Mouse (Mus musculus) right cerebral cortex, adult 2 months (tissue): ENCODE data around the gene Ly75.

Experiments used
- DNase-seq, 2 experiments: peaks; one replicate each; pipeline ENCODE4 v3.0.0; 2021 to 2022; ENCODE audit warnings: low spot score in 2 of 2

The Ly75 gene

DNA sequence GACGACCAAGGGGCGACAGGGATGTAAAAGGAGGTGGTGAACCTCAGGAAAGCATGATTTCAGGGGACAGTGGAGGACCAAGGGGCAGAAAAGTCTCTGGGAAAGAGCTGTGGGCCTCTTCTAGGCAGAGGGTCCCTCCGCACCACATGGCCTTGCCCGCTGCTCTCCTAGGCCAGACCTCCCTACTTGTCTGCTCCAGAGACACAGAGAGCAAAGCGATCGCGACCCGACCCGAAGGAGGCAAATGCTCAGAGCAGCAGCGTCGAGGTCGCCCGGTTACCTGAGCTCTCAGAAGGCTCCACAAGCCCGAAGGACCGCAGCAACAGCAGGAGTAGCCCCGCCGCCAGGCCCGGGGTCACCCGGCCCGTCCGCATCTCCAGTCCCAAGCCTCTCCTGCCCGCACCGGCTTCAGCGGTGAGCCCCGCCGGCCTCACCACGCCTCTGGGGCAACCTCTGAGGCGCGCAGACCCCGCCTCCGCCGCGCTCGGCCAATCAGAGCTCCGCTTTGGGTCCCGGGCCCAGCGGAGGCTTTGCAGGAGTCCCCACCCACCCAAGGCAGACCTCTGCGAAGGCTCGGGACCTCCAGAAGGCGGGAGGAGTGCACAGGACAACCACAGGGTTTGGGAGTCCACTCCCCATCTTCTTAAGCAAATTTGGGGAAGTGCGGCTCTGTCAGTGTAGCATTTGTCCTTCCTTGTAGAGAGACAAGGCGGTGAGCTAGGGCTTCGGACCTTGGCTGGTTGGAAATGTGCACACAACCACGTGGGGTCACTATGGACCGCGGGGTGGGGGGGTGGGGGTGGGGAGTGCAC, at the start of gene Ly75:
Ly75 (minus strand) TSS at position 446 of the 812 bp plus-strand sequence.
- DNase-seq, result peak; percentile 41 to 53

DNA sequence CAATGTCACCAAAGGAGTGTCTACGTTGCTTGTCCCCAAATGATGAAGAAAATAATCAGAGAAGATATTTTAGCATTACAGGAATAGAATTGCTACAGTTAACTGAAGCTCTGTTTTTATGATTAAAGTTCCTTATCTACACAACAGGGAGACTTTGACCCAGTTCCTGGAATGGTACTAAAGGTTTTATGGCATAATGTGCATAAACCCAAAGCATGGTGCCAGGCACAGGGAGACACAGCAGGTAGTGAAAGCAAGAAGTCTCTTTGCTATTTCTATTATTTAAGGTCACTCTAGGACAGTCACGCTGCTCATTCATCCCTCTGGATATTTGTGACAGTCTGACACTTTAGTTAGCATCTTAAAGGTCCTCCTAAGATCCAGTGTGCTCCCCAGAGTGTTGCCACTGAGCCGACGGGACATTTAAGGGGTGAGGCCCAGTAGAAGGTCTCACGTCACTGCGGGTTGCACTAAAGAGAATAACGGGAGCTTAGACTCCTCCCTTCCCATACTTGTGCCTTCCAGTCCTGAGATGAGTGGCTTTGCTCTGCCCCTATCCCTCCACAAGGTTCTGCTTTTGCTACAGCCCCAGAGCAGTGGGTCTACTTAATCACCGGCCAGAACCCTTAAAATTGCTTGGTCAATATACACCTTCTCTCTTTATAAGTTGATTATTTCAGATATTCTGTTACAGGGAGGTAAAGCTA, 47.4 kb upstream of the Ly75 start:
- no peak for DNase-seq

DNA sequence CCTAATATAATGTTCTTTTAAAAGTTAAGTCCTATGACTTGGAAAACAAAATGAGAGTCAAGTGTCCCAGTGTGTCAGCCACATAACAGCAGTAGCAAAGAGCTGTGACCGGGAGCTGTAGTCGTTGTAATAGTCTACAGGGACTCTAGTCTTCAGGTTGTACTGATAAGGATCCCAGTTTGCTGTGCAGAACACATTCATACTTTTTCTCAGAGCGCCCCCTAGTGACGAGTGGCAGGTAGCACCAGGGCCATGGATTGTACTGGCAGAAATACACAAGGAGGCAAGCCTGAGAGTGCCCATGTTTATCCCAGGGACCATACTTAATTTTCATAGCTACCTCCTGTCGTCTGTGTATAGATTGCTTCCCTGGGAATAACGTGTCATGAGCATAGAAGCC, 35.0 kb upstream of the Ly75 start:
- DNase-seq, result peak; percentile 78 to 85

DNA sequence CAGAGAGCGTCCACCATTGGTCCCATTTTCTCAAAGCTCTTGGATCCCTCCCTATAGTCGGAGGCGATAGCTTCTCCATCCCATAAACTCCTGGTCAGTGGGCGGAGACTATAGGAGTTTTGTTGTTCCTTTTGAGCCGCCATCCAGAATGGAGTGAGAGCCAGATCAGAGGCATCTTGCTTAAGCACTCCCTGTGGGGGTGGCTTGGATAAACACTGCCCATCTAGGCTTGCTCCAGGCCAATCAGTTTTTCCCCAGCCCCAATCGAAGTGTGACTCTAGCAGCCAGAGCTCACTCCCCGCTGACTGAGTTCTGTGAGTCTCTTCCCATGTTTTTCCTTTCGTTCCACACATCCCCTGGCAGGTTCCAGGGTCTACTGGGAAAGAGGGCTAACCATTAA, 31.2 kb upstream of the Ly75 start:
- DNase-seq, result no peak

DNA sequence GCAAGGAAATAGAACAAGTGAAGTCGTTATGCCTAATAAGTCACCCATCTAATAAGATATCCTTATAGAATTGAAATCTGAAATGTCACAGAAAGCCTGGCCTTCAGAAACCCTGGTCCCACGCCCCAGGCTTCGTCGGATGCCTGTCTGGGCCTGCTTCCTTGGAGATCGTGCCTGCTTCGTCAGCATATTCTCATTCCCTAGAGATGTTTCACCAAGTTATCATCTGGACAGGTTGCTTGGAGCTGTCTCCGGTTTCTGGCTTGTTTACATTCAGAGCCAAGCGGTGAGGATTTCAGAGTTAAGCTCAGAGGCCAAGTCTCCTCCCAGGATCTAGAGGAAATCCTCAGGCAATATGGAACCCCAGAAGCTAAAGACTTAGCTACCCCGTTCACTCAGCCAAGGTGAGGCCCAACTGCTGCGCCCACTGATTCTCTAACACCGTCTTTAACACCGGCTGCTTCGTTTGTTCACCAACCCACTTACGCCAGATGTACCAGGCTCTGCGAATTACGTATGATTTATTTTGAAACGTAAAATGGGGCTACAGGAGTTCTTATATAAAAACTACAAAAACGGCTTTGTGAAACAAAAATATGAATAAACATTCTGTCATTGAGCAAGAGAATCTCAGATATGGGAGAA, 30.0 kb upstream of the Ly75 start:
- peak; percentile 38 to 40 for DNase-seq

DNA sequence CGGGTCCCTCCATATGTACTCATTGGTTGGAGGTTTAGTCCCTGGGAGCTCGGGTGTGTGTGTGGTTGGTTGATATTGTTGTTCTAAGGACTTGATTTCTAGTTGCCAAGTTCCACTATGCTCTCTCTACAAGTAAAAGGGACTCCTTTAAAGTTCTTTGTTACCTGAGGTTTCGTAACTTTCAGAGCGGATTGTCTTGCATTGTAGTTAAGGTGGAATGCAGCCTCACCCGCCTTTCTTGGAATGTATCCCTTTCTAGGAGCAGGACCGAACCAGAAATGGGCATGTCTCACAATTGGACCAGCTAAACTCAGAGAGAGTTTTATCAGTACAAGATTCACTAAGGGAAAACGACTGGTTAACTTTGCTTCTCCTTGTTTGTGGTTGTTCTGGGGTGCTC, 28.1 kb upstream of the Ly75 start:
- no peak for DNase-seq

DNA sequence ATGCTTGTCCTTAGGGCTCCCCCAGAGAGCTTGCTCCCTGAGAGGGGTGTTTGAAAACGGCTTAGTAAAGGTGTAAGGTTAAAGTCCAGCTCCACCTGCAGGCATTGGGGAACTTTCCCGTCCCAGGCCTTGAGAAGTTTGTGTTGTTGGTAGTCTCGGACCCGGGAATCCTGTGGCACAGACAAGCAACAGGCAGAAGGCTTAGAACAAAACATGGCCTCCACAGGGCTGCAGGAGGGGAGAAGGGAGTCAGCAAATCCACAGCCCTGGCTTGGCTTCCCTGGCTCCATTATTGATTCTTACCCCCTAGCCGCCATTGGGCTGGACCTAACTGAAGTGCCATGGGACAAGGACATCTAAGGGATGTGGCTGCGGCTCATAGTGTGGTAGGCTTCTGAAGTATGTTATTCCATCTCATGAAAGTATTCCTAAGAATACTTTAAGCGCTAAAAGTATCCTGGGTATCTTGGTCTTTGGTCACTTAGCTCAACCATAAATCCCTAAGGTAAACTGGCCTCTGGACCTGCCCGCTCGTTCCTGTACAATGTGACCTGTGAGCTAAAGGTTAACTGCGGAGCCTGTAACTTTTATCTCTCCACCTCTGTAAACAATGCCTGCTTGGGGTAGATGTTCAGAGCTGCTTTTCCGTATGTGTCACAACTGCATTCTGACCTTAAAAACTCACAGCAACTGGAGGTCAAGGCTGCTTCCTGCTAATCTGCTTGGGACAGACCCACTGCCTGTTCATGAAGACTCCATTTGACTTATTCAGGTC, 27.1 kb upstream of the Ly75 start:
- DNase-seq, result no peak

DNA sequence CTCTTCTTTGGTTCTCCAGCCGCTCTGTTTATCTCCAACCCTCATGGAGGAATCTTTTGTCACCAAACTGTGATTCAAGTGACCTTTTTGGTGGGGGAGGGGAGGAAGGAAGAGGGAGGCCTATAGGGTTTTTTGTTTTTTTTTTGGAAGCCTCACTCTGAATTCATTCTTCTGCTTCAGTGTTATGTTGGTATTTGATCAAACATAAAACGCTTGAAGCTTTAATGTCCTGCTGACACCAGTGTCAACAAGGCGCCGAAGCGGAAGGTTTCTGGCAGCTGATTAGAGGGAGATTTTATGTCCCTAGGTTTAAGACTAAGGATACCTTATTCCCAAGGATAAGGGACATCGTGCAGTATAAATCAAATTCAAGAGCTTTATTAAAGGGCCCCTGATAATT, 26.1 kb upstream of the Ly75 start:
- DNase-seq, result no peak

DNA sequence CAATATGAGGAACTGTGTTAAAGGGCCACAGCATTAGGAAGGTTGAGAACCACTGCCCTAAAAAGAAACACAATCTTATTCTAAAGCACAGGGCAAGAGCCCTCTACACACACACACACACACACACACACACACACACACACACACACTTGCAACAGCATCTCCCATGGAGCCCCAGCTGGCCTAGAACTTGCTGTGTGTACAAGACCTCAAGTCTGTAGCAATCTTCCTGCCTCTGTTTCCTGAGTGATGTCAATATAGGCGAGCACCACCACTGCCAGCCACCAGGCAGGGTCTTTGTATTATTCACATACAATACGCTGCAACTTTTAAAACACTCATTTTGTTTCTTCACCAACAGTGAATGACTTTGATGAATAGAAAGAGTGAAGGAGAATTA, 24.3 kb upstream of the Ly75 start:
- no peak for DNase-seq

DNA sequence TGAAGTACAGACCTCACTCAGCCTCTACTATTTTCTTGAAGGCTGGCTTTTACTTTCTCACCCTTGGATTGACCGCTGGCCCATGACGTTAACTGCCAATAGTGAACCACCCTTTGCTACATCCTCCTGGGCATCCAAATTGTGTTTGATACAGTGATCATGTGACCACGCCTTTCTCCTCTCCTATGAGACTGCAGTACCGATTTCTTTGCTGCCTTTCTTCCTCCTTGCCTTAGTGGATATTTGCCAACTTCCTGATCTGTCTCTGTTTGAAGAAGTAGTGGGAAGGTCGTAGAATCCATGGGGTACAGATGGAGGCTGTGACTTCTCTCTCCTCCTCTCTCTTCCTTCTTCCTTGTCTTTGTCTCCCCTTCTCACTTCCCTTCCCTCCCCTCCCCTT, 22.3 kb upstream of the Ly75 start:
- DNase-seq, result no peak

DNA sequence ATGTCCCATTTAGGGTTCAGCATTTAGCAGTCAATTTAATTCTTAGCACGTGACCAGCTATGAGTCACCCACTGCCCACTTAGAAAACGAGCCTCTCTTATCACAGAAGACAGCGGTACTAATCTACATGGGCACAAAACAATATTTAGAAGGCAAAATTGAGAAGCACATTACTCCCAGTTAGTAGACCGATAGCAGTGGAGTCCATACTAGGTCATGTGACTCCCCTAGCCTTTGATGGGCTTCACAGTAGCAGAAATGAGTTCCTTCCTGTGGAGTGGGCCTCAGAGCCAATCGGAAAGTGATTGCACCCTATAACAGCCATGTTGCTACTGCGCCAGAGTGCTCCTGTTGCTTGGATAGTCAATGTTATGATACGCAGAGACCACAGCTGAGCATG, 21.7 kb upstream of the Ly75 start:
- no peak for DNase-seq

DNA sequence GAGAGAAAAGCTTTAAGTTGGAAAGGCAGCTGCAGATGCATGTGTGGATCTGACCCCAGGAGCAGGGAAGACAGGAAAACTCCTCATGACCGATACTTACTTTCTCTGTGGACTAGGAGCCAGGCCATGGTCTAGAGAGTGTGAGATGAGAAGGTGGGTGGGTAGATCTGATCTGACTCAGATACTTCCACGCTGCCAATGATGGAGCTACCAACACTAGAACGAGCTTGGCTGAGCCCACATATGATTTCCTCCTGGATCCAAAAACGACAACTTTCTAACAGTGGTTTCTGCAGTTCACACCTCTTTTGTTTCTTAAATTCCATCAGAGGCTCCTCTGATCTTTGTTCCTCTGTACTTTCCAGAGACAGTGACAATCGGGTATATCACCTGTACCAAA, 18.6 kb upstream of the Ly75 start:
- peak; percentile 12 to 19 for DNase-seq

DNA sequence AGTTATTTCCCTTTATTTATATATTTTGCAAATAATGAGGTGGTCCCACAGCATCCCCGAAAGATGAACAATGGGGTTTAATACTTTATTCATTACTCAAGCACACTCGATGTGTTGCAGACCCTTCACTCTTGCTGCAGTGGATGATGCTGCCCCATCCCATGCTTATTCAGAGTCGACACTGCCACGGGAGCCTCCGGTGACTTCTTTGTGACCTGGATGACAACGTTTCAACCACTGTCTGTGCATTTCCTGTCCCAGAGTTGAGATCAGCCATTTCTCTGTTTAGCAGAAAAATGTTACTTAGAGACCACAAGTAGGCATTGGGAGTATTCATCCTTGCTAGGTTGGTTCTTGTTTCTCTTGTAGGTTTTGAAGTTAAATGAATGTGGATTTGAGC, 10.7 kb upstream of the Ly75 start:
- DNase-seq, result no peak

DNA sequence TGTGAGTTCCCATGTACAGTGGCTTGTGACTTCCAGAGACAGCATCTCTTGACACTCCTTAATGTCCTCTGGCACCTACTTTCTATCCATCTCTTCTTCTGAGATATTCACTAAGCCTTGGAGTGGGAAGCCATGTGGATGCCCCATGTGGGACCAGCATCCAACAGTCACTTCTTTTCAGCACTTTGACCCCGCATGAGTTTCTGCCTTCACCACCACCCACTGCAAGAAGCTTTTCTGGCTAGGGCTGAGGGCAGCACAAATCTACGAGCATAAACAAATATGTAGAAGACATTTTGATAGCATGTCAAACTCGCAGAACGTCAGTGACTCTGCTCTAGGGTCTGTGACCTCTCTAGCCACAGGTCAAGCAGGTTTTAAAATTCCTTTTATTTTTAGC, 9.2 kb upstream of the Ly75 start:
- DNase-seq, result no peak

DNA sequence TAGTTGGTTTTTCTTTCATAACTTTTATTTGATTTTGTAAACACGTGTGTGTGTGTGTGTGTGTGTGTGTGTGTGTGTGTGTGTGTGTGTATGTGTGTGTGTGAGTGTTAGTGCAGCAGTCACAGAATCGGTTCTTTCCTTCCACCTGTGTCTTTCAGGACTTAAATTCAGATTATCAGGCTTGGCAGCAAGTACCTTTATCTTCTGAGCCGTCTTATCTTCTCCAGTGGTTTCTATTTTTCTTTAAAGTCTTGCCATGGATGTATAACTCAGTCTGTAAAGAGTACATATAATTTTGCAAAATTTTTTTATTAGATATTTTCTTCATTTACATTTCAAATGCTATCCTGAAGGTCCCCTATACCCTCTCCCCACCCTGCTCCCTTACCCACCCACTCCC, 4.3 kb upstream of the Ly75 start:
- DNase-seq, result no peak

DNA sequence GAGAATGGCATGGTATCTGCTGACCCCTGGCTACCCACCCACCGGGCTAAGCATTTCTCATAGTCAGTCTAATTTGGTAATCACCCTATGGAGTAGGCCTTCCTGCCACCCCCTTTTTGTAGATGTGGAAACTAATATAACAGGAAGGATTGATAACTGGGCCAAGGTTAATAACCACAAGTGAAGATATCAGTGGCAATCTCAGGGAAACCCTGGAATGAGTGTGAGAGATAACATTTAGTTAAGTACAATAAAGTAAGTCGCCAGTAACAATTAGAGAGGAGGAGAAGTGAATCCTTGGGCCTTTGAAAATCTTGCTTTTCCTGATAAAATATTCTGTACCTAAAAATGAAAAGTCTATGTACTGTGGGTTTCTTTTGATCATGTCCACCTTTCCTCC, 3.7 kb upstream of the Ly75 start:
- DNase-seq, result no peak

DNA sequence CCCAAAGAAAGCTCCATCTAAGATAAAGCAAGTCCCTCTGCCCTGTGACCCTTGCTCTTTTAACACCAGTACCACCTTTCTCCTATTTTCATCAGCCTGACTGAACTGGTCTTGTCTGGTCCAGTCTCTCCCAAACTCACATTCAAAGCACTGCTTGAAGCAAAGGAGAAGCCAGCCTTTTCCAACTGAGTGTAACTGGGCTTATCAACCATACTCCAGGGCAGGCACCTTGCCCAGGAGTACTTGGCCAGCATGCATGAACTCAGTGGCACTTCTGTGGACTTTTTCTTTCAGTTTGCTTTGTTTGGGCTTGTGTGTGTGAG, 1.6 kb upstream of the Ly75 start:
- DNase-seq, result no peak

DNA sequence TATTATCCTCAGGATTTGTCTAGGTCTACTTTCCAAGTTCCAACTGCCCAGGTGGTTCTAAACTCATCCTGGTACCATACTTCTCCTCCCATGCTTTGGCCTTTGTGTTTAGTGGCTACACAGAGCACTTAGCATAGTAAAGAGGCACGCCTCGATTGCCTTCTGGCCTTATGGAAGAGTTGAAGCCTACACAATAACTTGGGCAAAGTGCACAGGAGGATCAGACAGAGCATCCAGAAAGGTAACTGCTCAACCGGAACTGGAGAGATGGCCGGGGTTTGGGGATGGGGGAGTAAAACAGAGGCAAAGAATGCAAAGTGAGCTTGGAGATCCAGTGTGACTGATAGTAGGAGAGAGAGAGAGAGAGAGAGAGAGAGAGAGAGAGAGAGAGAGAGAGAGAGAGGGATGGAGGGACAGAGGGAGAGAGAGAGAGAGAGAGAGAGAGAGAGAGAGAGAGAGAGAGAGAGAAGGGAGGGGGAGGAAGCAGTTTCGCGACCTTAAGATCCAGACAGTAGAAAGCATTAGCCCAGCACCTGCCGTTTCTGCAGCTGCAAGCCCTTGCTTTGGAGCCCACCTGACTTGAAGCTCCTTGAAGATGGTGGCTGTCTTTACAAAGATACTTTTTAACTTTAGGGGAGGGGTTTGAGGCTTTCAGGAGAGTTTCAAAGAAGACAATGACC, 1.1 kb upstream of the Ly75 start:
- no peak for DNase-seq

DNA sequence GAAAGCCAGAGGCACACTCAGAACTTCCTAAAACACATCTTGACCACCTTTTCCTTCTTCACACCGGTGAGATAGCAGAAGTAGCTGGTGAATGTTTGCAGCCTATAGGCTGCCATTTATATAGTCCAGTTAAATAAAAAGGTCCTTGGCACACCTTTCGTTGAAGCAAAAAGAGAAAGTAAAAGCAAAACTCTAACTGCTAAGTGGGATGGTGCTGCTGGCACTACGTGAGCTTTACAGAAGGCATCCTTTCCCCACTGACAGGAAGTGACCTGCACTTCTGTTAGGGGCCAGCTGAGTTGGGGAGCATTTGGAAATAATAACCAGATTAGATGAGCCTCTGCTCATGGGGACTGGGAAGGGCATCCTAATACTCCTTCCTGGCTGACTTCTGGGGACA, 757 bp downstream of the Ly75 start:
- no peak for DNase-seq

DNA sequence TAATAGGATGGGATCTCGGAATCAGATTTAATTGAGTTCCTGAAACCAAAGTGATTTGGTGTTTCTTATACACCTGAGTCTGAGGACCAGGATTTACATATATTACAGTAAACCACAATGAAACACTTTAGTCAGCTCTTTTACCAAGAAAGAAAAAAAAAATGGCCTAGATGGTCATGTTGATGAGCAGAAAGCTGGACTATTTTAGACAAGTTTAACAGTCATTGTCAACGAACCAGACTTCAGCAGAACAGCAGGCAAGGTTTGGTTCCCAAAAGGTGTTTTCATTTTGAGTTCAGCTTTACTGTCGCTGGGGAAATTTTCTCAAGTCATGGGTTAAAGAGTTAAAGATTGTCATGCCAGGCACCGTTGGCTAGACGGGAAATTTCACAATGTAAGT, 5.8 kb downstream of the Ly75 start:
- DNase-seq, result no peak

DNA sequence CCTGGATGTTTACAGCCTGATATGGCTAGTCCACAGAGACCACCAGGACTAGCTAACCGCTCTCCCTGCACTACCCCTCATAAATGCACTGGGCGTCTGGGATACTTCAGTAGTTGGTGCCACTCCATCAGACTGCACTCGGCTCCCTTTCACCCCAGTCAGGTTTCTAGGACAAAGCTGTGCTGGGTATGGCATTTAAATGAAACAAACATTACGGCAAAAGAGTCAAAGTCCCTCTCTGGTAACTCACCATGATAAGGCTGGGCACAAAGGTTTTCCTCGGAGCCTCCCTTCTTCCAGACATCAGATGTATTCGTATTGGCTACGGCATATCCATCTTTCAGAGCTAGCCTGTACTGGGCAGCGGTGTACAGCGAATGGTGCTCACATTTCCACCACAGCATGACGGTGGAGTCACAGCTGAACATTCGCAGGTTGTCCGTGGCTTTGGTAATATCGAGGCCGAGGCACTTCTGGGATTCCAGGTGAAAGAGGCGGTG, 7.4 kb downstream of the Ly75 start:
- no peak for DNase-seq

DNA sequence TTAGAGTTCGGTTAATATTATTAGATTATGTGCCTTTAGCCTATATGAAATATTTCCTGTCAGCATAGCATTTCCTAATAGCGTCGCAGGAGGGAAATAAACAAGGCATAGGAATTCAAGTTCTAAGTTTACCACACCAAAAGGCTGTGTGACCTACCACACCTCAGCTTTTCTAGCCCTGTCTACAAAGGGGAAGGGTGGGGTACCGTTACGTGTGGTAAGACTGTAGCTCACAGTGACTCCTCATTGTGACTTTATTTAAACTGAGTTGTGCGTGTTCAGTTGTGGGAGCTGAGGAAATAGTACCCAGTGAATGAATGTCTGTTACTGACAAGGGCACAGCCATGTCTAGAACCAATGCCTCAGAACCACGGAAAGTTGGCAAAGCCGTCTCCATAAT, 8.0 kb downstream of the Ly75 start:
- DNase-seq, result no peak
